Comparison of ENCODE assay signal across 25 mouse cellular contexts in genomic region chr10:104118312-104118711, GRCm38 (mm10). TPM values are rescaled to one million over a fixed set of nuclear protein-coding genes. Genes with fewer than 3 reads are reported as not detected.
"Had no signal": no experiment of that assay in that cellular context is flagged by ENCODE, and none has a peak within 500 bp of the region (broad histone marks: within the 10 kb centered on the region; RNA-seq: fewer than 3 reads in every experiment).

No protein-coding gene starts in this region.

- DNase-seq: lung, adult 18-20 months; lung, embryonic 14.5 days; lung, postnatal 10 days; lung, postnatal 4 days; midbrain, embryonic 14.5 days; retina, postnatal 1 day; right cerebral cortex, adult 18-20 months; right cerebral cortex, postnatal 25 days; right cerebral cortex, postnatal 4 days; spleen, adult 18-20 months; thymus, adult 18-20 months; thymus, postnatal 14 days; thymus, postnatal 36 days had no signal

- H3K36me3 ChIP-seq: midbrain, embryonic 10.5 days; neural tube, embryonic 13.5 days; neural tube, embryonic 15.5 days had no signal

- H3K27ac ChIP-seq: midbrain, embryonic 10.5 days; neural tube, embryonic 13.5 days; neural tube, embryonic 15.5 days had no signal

- H3K4me1 ChIP-seq: midbrain, embryonic 10.5 days; neural tube, embryonic 13.5 days; neural tube, embryonic 15.5 days had no signal

- H3K9me3 ChIP-seq: midbrain, embryonic 10.5 days; neural tube, embryonic 13.5 days; neural tube, embryonic 15.5 days had no signal

- H3K27me3 ChIP-seq: neural tube, embryonic 13.5 days; neural tube, embryonic 15.5 days had no signal

- H3K4me2 ChIP-seq: lung, embryonic 14.5 days; neural tube, embryonic 13.5 days; neural tube, embryonic 15.5 days had no signal

- H3K4me3 ChIP-seq: midbrain, embryonic 10.5 days; myocyte; neural tube, embryonic 13.5 days; neural tube, embryonic 15.5 days had no signal

- ATAC-seq: midbrain, embryonic 16.5 days had no signal

- H3K9ac ChIP-seq: lung, embryonic 14.5 days; neural tube, embryonic 13.5 days; neural tube, embryonic 15.5 days had no signal

RNA-seq across cellular contexts. Expression of gene Gm21293, which starts 24.5 kb away (rescaled TPM):
- polyA plus RNA-seq: liver, embryonic 16.5 days; lung, embryonic 14.5 days; lung, embryonic 16.5 days; midbrain, embryonic 10.5 days; midbrain, embryonic 14.5 days; midbrain, embryonic 16.5 days; myocyte; neural tube, embryonic 11.5 days; neural tube, embryonic 13.5 days; neural tube, embryonic 15.5 days; small intestine, adult 2 months; stomach, embryonic 14.5 days; stomach, embryonic 16.5 days; thymus, postnatal 0 days had no signal

RNA-seq across cellular contexts. Expression of gene Gm6763, which starts 33.0 kb away (rescaled TPM):
- polyA plus RNA-seq: liver, embryonic 16.5 days; lung, embryonic 14.5 days; lung, embryonic 16.5 days; midbrain, embryonic 10.5 days; midbrain, embryonic 14.5 days; midbrain, embryonic 16.5 days; myocyte; neural tube, embryonic 11.5 days; neural tube, embryonic 13.5 days; neural tube, embryonic 15.5 days; small intestine, adult 2 months; stomach, embryonic 14.5 days; stomach, embryonic 16.5 days; thymus, postnatal 0 days had no signal

RNA-seq across cellular contexts. Expression of gene Gm8764, which starts 41.5 kb away (rescaled TPM):
- polyA plus RNA-seq: liver, embryonic 16.5 days; lung, embryonic 14.5 days; lung, embryonic 16.5 days; midbrain, embryonic 10.5 days; midbrain, embryonic 14.5 days; midbrain, embryonic 16.5 days; myocyte; neural tube, embryonic 11.5 days; neural tube, embryonic 13.5 days; neural tube, embryonic 15.5 days; small intestine, adult 2 months; stomach, embryonic 14.5 days; stomach, embryonic 16.5 days; thymus, postnatal 0 days had no signal

RNA-seq across cellular contexts. Expression of gene Gm21304, which starts 50.0 kb away (rescaled TPM):
- polyA plus RNA-seq: liver, embryonic 16.5 days; lung, embryonic 14.5 days; lung, embryonic 16.5 days; midbrain, embryonic 10.5 days; midbrain, embryonic 14.5 days; midbrain, embryonic 16.5 days; myocyte; neural tube, embryonic 11.5 days; neural tube, embryonic 13.5 days; neural tube, embryonic 15.5 days; small intestine, adult 2 months; stomach, embryonic 14.5 days; stomach, embryonic 16.5 days; thymus, postnatal 0 days had no signal

RNA-seq across cellular contexts. Expression of gene Gm21312, which starts 58.5 kb away (rescaled TPM):
- polyA plus RNA-seq: liver, embryonic 16.5 days; lung, embryonic 14.5 days; lung, embryonic 16.5 days; midbrain, embryonic 10.5 days; midbrain, embryonic 14.5 days; midbrain, embryonic 16.5 days; myocyte; neural tube, embryonic 11.5 days; neural tube, embryonic 13.5 days; neural tube, embryonic 15.5 days; small intestine, adult 2 months; stomach, embryonic 14.5 days; stomach, embryonic 16.5 days; thymus, postnatal 0 days had no signal
